Mouse (Mus musculus) E14TG2a.4 (cell line): Measurements from ENCODE around the gene Ripply3.

ENCODE experiments used
- CTCF ChIP-seq: conservative IDR thresholded peaks from 2 replicates; pipeline ENCODE4 v1.5.1; 2014; ENCODE audit warnings: low read length
- NANOG ChIP-seq: IDR thresholded peaks from 2 replicates; pipeline ENCODE4 v1.6.1; 2014; ENCODE audit warnings: borderline replicate concordance, low read length, mixed read lengths
- POU5F1 ChIP-seq: IDR thresholded peaks from 2 replicates; pipeline ENCODE4 v1.6.1; 2014; ENCODE audit warnings: low read length, borderline replicate concordance

GRCm38 (mm10) chr16:94313229-94314030 is 14.8 kb upstream of the Ripply3 start, which contains the start of gene Hlcs:
- no peak for TF ChIP-seq CTCF
- no peak for TF ChIP-seq POU5F1
- no peak for TF ChIP-seq NANOG
